ENCODE assay signal across 7 mouse cellular contexts in genomic region chr19:43530197-43530770, GRCm38 (mm10). TPM values are rescaled to one million over a fixed set of nuclear protein-coding genes. Genes with fewer than 3 reads are reported as not detected.
DNase-seq lines count a peak whose midpoint lies in the region; ATAC-seq lines count a peak whose summit lies in the region.

No protein-coding gene starts in this region.

- peak; percentile 94 for DNase-seq in ZHBTc4 (ENCODE audit: low read depth, low spot score)
- DNase-seq in cerebellum, postnatal 14 days, result peak; percentile 77 to 79
- DNase-seq in frontal cortex, postnatal 36 days (ENCODE audit: low spot score in 2 of 2), result peak; percentile 73 to 84
- peak; percentile 37 to 63 for DNase-seq in left cerebral cortex, adult 8-10 months (ENCODE audit: low spot score in 2 of 2)
- DNase-seq in right cerebral cortex, postnatal 10 days (ENCODE audit: low spot score in 2 of 2), result peak; percentile 81 to 86

- H3K4me1 ChIP-seq in hindbrain, embryonic 15.5 days (replicated peaks), result peaks cover 6% of the 10 kb centered on the region

- H3K9ac ChIP-seq in hindbrain, embryonic 15.5 days, result no peak overlapping the region

- H3K4me2 ChIP-seq in hindbrain, embryonic 15.5 days, result peak overlapping the region; percentile 53

- WGBS in hindbrain, embryonic 15.5 days, result under 1% methylated on average over 13 of the region's 13 CpGs

- peak overlapping the region; percentile 27 for H3K4me3 ChIP-seq in hindbrain, embryonic 15.5 days

- no peaks in the 10 kb centered on the region; the same call in 1 of the 2 replicates for H3K27me3 ChIP-seq in hindbrain, embryonic 15.5 days

- no peak overlapping the region; the same call in 1 of the 2 replicates for H3K27ac ChIP-seq in hindbrain, embryonic 15.5 days (replicated peaks)

- no peaks in the 10 kb centered on the region for H3K9me3 ChIP-seq in hindbrain, embryonic 15.5 days

- peak; percentile 87 for ATAC-seq in hindbrain, embryonic 15.5 days (ENCODE audit: low FRiP score, low read depth)
- peak; percentile 97 for ATAC-seq in megakaryocyte progenitor cell, adult 5-6 weeks (replicated peaks; ENCODE audit: poor library complexity)

- no peaks in the 10 kb centered on the region for H3K36me3 ChIP-seq in hindbrain, embryonic 15.5 days

RNA-seq across cellular contexts. Expression of gene Got1, which starts 5.9 kb away (rescaled TPM):
- 106 and 109 TPM in 2 replicates for polyA plus RNA-seq in hindbrain, embryonic 15.5 days (2015; fragmentation: Nextera tagmentation; extraction: Ambion mirVana)
- total RNA-seq in left cerebral cortex, adult 8-10 months (2022), result 100 to 1,000 TPM; 390 to 413 (median 399) TPM
- 21.0 and 21.3 TPM in 2 replicates for total RNA-seq in megakaryocyte progenitor cell, adult 5-6 weeks (2015)
- total RNA-seq in megakaryocyte progenitor cell, adult 5-6 weeks (2017), result 17.9 and 19.8 TPM in 2 replicates

Comparison
In these comparisons a context has a peak if more than half of its experiments do, and no peak if none do; other contexts are left out.
1. RNA of gene Got1, which starts 5.9 kb away (total RNA-seq): 390 to 413 TPM in left cerebral cortex, adult 8-10 months; 17.9 to 21.3 TPM in megakaryocyte progenitor cell, adult 5-6 weeks; every median in the first group is over 10 times any median in the second.
2. Peak in every context shown above with its lines, with median percentiles within 50 percentile points of each other: DNase-seq.